Mouse (Mus musculus): ENCODE results near the gene Cib1.
A peak's percentile ranks its signal among the peaks of the same experiment; 100 is the strongest.

Cib1 gene

GRCm38 (mm10) chr7:80232489-80233029 lies at the start of gene Cib1, which contains the start of gene Gdpgp1:
Cib1 (minus strand) TSS chr7:80232813.
Gdpgp1 (plus strand) TSS chr7:80232865.
- DNase-seq (ENCODE audit: low read depth, low spot score) = peak; percentile 99

GRCm38 (mm10) chr7:80281646-80282045 lies 49.0 kb upstream of the Cib1 start:
- no peak for DNase-seq (ENCODE audit: low read depth, low spot score)

- no peak for DNase-seq (ENCODE audit: low read depth, low spot score)
Measured at GRCm38 (mm10) chr7:80280998-80281397, 48.4 kb upstream of the Cib1 start.

GRCm38 (mm10) chr7:80280032-80280431 lies 47.4 kb upstream of the Cib1 start:
- no peak for DNase-seq (ENCODE audit: low read depth, low spot score)

- DNase-seq (ENCODE audit: low read depth, low spot score) = no peak
Measured at GRCm38 (mm10) chr7:80276374-80276773, 43.8 kb upstream of the Cib1 start.

GRCm38 (mm10) chr7:80273456-80273855 lies 40.8 kb upstream of the Cib1 start:
- no peak for DNase-seq (ENCODE audit: low read depth, low spot score)

- peak; percentile 11 for DNase-seq (ENCODE audit: low read depth, low spot score)
Measured at GRCm38 (mm10) chr7:80269751-80270255, 37.2 kb upstream of the Cib1 start.

GRCm38 (mm10) chr7:80268897-80269750 lies 36.5 kb upstream of the Cib1 start, which contains the start of gene Vps33b:
Vps33b (plus strand) TSS chr7:80269649.
- DNase-seq (ENCODE audit: low read depth, low spot score) = peak; percentile 93

GRCm38 (mm10) chr7:80267764-80268163 lies 35.2 kb upstream of the Cib1 start:
- DNase-seq (ENCODE audit: low read depth, low spot score) = no peak

- no peak for DNase-seq (ENCODE audit: low read depth, low spot score)
Measured at GRCm38 (mm10) chr7:80264606-80265005, 32.0 kb upstream of the Cib1 start.

- DNase-seq (ENCODE audit: low read depth, low spot score) = peak; percentile 12
Measured at GRCm38 (mm10) chr7:80261372-80261990, 28.9 kb upstream of the Cib1 start.

GRCm38 (mm10) chr7:80260625-80261371 lies 28.2 kb upstream of the Cib1 start, which contains the start of gene Ngrn:
Ngrn (plus strand) TSS chr7:80261215.
- DNase-seq (ENCODE audit: low read depth, low spot score) = peak; percentile 86

- no peak for DNase-seq (ENCODE audit: low read depth, low spot score)
Measured at GRCm38 (mm10) chr7:80257706-80258105, 25.1 kb upstream of the Cib1 start.

GRCm38 (mm10) chr7:80255981-80256380 lies 23.4 kb upstream of the Cib1 start:
- DNase-seq (ENCODE audit: low read depth, low spot score) = no peak

GRCm38 (mm10) chr7:80252886-80253285 lies 20.3 kb upstream of the Cib1 start:
- no peak for DNase-seq (ENCODE audit: low read depth, low spot score)

GRCm38 (mm10) chr7:80252437-80252836 lies 19.8 kb upstream of the Cib1 start:
- DNase-seq (ENCODE audit: low read depth, low spot score) = no peak

- no peak for DNase-seq (ENCODE audit: low read depth, low spot score)
Measured at GRCm38 (mm10) chr7:80246859-80247258, 14.2 kb upstream of the Cib1 start.

- DNase-seq (ENCODE audit: low read depth, low spot score) = peak; percentile 98
Measured at GRCm38 (mm10) chr7:80246148-80246721, 13.6 kb upstream of the Cib1 start, which contains the start of gene Ttll13. Ttll13 (plus strand) TSS chr7:80246376.

- no peak for DNase-seq (ENCODE audit: low read depth, low spot score)
Measured at GRCm38 (mm10) chr7:80244851-80245250, 12.2 kb upstream of the Cib1 start.

GRCm38 (mm10) chr7:80241661-80242060 lies 9.0 kb upstream of the Cib1 start:
- DNase-seq (ENCODE audit: low read depth, low spot score) = no peak

- no peak for DNase-seq (ENCODE audit: low read depth, low spot score)
Measured at GRCm38 (mm10) chr7:80238542-80238941, 5.9 kb upstream of the Cib1 start.
